Mouse (Mus musculus): ENCODE results near the gene Ank3.

The Ank3 gene

GRCm38 (mm10) chr10:69620692-69621382, 222.3 kb downstream of the Ank3 start:
- DNase-seq (ENCODE audit: low spot score): no peak

GRCm38 (mm10) chr10:69627767-69628166, 229.2 kb downstream of the Ank3 start:
- no peak for DNase-seq (ENCODE audit: low spot score)

GRCm38 (mm10) chr10:69628743-69629142, 230.2 kb downstream of the Ank3 start:
- no peak for DNase-seq (ENCODE audit: low spot score)

GRCm38 (mm10) chr10:69630802-69631388, 232.3 kb downstream of the Ank3 start:
- no peak for DNase-seq (ENCODE audit: low spot score)

- no peak for DNase-seq (ENCODE audit: low spot score)
Measured at GRCm38 (mm10) chr10:69632885-69633284, 234.3 kb downstream of the Ank3 start.

GRCm38 (mm10) chr10:69634891-69635290, 236.3 kb downstream of the Ank3 start:
- DNase-seq (ENCODE audit: low spot score): no peak

- no peak for DNase-seq (ENCODE audit: low spot score)
Measured at GRCm38 (mm10) chr10:69635910-69636656, 237.5 kb downstream of the Ank3 start.

GRCm38 (mm10) chr10:69639138-69639537, 240.6 kb downstream of the Ank3 start:
- no peak for DNase-seq (ENCODE audit: low spot score)

- DNase-seq (ENCODE audit: low spot score): no peak
Measured at GRCm38 (mm10) chr10:69640617-69641016, 242.0 kb downstream of the Ank3 start.

- no peak for DNase-seq (ENCODE audit: low spot score)
Measured at GRCm38 (mm10) chr10:69643481-69643880, 244.9 kb downstream of the Ank3 start.

- DNase-seq (ENCODE audit: low spot score): no peak
Measured at GRCm38 (mm10) chr10:69643986-69644385, 245.4 kb downstream of the Ank3 start.

- no peak for DNase-seq (ENCODE audit: low spot score)
Measured at GRCm38 (mm10) chr10:69645311-69645802, 246.8 kb downstream of the Ank3 start.

GRCm38 (mm10) chr10:69645929-69646328, 247.4 kb downstream of the Ank3 start:
- DNase-seq (ENCODE audit: low spot score): no peak

GRCm38 (mm10) chr10:69650074-69650473, 251.5 kb downstream of the Ank3 start:
- peak; percentile 40 for DNase-seq (ENCODE audit: low spot score)

GRCm38 (mm10) chr10:69652660-69653059, 254.1 kb downstream of the Ank3 start:
- DNase-seq (ENCODE audit: low spot score): no peak

GRCm38 (mm10) chr10:69653121-69653677, 254.6 kb downstream of the Ank3 start:
- DNase-seq (ENCODE audit: low spot score): no peak

GRCm38 (mm10) chr10:69654176-69654575, 255.6 kb downstream of the Ank3 start:
- DNase-seq (ENCODE audit: low spot score): no peak

- peak; percentile 89 for DNase-seq (ENCODE audit: low spot score)
Measured at GRCm38 (mm10) chr10:69654866-69655633, 256.5 kb downstream of the Ank3 start.

- peak; percentile 82 for DNase-seq (ENCODE audit: low spot score)
Measured at GRCm38 (mm10) chr10:69656321-69656720, 257.7 kb downstream of the Ank3 start.

- no peak for DNase-seq (ENCODE audit: low spot score)
Measured at GRCm38 (mm10) chr10:69659818-69660217, 261.2 kb downstream of the Ank3 start.

GRCm38 (mm10) chr10:69662338-69662737, 263.8 kb downstream of the Ank3 start:
- peak; percentile 90 for DNase-seq (ENCODE audit: low spot score)

- DNase-seq (ENCODE audit: low spot score): no peak
Measured at GRCm38 (mm10) chr10:69667482-69667881, 268.9 kb downstream of the Ank3 start.

Data from embryo, embryonic 10.5 days (tissue).